Mouse (Mus musculus): Measurements from ENCODE around the gene Slc4a1. TPM values are rescaled to one million over a fixed set of nuclear protein-coding genes. Genes with fewer than 3 reads are reported as not detected.

The Slc4a1 gene
- total and polyA plus RNA-seq, 2 experiments from 2014 or later = 0.48 to 0.84 TPM

- no peak for DNase-seq (ENCODE audit: low spot score)
- TF ChIP-seq CTCF (IDR thresholded peaks at IDR 0.05; ENCODE audit: low read depth) = no peak
- ATAC-seq = no peak
- H3K36me3 ChIP-seq (ENCODE audit: insufficient read depth, low read length) = peaks cover 42% of the 10 kb centered on the region
- H3K4me1 ChIP-seq (ENCODE audit: insufficient read depth, low read length) = peaks cover 25% of the 10 kb centered on the region
- no peak overlapping the region for H3K4me3 ChIP-seq (ENCODE audit: low read length)
- no peaks in the 10 kb centered on the region for H3K27me3 ChIP-seq (ENCODE audit: insufficient read depth, low read length)
- H3K9me3 ChIP-seq (ENCODE audit: low read length) = no peaks in the 10 kb centered on the region
- no peak overlapping the region for H3K27ac ChIP-seq
- no peak overlapping the region for H3K4me2 ChIP-seq (ENCODE audit: low read depth, low read length)
- WGBS = 31% methylated on average over 15 of the region's 15 CpGs
- H3K9ac ChIP-seq (replicated peaks; ENCODE audit: low read length) = no peak overlapping the region
Observed at GRCm38 (mm10) chr11:102399107-102399506, 33.1 kb upstream of the Slc4a1 start.

- WGBS = 70% methylated on average over 20 of the region's 20 CpGs
- DNase-seq (ENCODE audit: low spot score) = peak; percentile 83
- Histone ChIP-seq H3K9ac (replicated peaks; ENCODE audit: low read length) (no peak overlapping the region), H3K27ac (no peak overlapping the region), H3K4me1 (ENCODE audit: insufficient read depth, low read length) (peaks cover 27% of the 10 kb centered on the region), H3K9me3 (ENCODE audit: low read length) (no peaks in the 10 kb centered on the region), H3K4me3 (ENCODE audit: low read length) (no peak overlapping the region), H3K4me2 (ENCODE audit: low read depth, low read length) (no peak overlapping the region), H3K36me3 (ENCODE audit: insufficient read depth, low read length) (peaks cover 33% of the 10 kb centered on the region), H3K27me3 (ENCODE audit: insufficient read depth, low read length) (no peaks in the 10 kb centered on the region)
- ATAC-seq = peak; percentile 41; the same call in 1 of the 2 replicates
- no peak for TF ChIP-seq CTCF (IDR thresholded peaks at IDR 0.05; ENCODE audit: low read depth)
Observed at GRCm38 (mm10) chr11:102398007-102398825, 32.2 kb upstream of the Slc4a1 start.

- no peak overlapping the region for H3K9ac ChIP-seq (replicated peaks; ENCODE audit: low read length)
- no peaks in the 10 kb centered on the region for H3K9me3 ChIP-seq (ENCODE audit: low read length)
- no peak for TF ChIP-seq CTCF (IDR thresholded peaks at IDR 0.05; ENCODE audit: low read depth)
- no peak overlapping the region; the same call in 1 of the 2 replicates for H3K27ac ChIP-seq
- H3K27me3 ChIP-seq (ENCODE audit: insufficient read depth, low read length) = no peaks in the 10 kb centered on the region
- peak overlapping the region; percentile 87 for H3K4me2 ChIP-seq (ENCODE audit: low read depth, low read length)
- peaks cover 27% of the 10 kb centered on the region for H3K4me1 ChIP-seq (ENCODE audit: insufficient read depth, low read length)
- ATAC-seq = no peak
- peaks cover 21% of the 10 kb centered on the region; the same call in 1 of the 2 replicates for H3K36me3 ChIP-seq (ENCODE audit: insufficient read depth, low read length)
- no peak for DNase-seq (ENCODE audit: low spot score)
- H3K4me3 ChIP-seq (ENCODE audit: low read length) = no peak overlapping the region
- WGBS = 58% methylated on average over 7 of the region's 7 CpGs
Observed at GRCm38 (mm10) chr11:102396671-102397141, 30.7 kb upstream of the Slc4a1 start.

- DNase-seq (ENCODE audit: low spot score) (no peak), ATAC-seq (no peak)
- H3K27ac ChIP-seq = no peak overlapping the region
- peaks cover 20% of the 10 kb centered on the region; the same call in 1 of the 2 replicates for H3K36me3 ChIP-seq (ENCODE audit: insufficient read depth, low read length)
- no peak overlapping the region for H3K9ac ChIP-seq (replicated peaks; ENCODE audit: low read length)
- H3K27me3 ChIP-seq (ENCODE audit: insufficient read depth, low read length) = no peaks in the 10 kb centered on the region
- H3K9me3 ChIP-seq (ENCODE audit: low read length) = no peaks in the 10 kb centered on the region
- WGBS = 54% methylated on average over 6 of the region's 6 CpGs
- H3K4me1 ChIP-seq (ENCODE audit: insufficient read depth, low read length) = peaks cover 27% of the 10 kb centered on the region
- H3K4me2 ChIP-seq (ENCODE audit: low read depth, low read length) = peak overlapping the region; percentile 87
- H3K4me3 ChIP-seq (ENCODE audit: low read length) = no peak overlapping the region
- TF ChIP-seq CTCF (IDR thresholded peaks at IDR 0.05; ENCODE audit: low read depth) = no peak
Observed at GRCm38 (mm10) chr11:102396263-102396662, 30.3 kb upstream of the Slc4a1 start.

GRCm38 (mm10) chr11:102395250-102395649, 29.2 kb upstream of the Slc4a1 start:
- H3K4me1 ChIP-seq (ENCODE audit: insufficient read depth, low read length) = peaks cover 27% of the 10 kb centered on the region
- peak overlapping the region; percentile 87 for H3K4me2 ChIP-seq (ENCODE audit: low read depth, low read length)
- H3K4me3 ChIP-seq (ENCODE audit: low read length) = peak overlapping the region; percentile 80
- peaks cover 11% of the 10 kb centered on the region; the same call in 1 of the 2 replicates for H3K36me3 ChIP-seq (ENCODE audit: insufficient read depth, low read length)
- H3K9ac ChIP-seq (replicated peaks; ENCODE audit: low read length) = peak overlapping the region; percentile 93
- ATAC-seq (no peak), DNase-seq (ENCODE audit: low spot score) (peak; percentile 61)
- WGBS = 1% methylated on average over 5 of the region's 5 CpGs
- TF ChIP-seq CTCF (IDR thresholded peaks at IDR 0.05; ENCODE audit: low read depth) = no peak
- H3K27ac ChIP-seq = peak overlapping the region; percentile 98; the same call in 1 of the 2 replicates
- H3K9me3 ChIP-seq (ENCODE audit: low read length) = no peaks in the 10 kb centered on the region
- H3K27me3 ChIP-seq (ENCODE audit: insufficient read depth, low read length) = no peaks in the 10 kb centered on the region

- Histone ChIP-seq H3K36me3 (ENCODE audit: insufficient read depth, low read length) (peaks cover 5% of the 10 kb centered on the region; the same call in 1 of the 2 replicates), H3K4me3 (ENCODE audit: low read length) (peak overlapping the region; percentile 80), H3K27ac (peak overlapping the region; percentile 98), H3K9me3 (ENCODE audit: low read length) (no peaks in the 10 kb centered on the region), H3K4me1 (ENCODE audit: insufficient read depth, low read length) (peaks cover 27% of the 10 kb centered on the region), H3K4me2 (ENCODE audit: low read depth, low read length) (peak overlapping the region; percentile 87), H3K27me3 (ENCODE audit: insufficient read depth, low read length) (no peaks in the 10 kb centered on the region), H3K9ac (replicated peaks; ENCODE audit: low read length) (peak overlapping the region; percentile 93)
- 59% methylated on average over 9 of the region's 9 CpGs for WGBS
- ATAC-seq (no peak), DNase-seq (ENCODE audit: low spot score) (no peak)
- no peak for TF ChIP-seq CTCF (IDR thresholded peaks at IDR 0.05; ENCODE audit: low read depth)
Observed at GRCm38 (mm10) chr11:102394421-102395124, 28.6 kb upstream of the Slc4a1 start.

Measured in hindbrain, postnatal 0 days (tissue).